Mouse (Mus musculus) MN1 (cell line): ENCODE data around the gene Pnma1.
"Not testable (repeated sequence)": the region's sequence is repeated elsewhere in the genome, so short reads cannot be mapped to it uniquely, and the experiment has no call there.

Source experiments
- DNase-seq: peaks from one replicate; pipeline ENCODE4 v3.0.0-alpha.2; 2016; ENCODE audit warnings: low spot score

The Pnma1 gene

DNA sequence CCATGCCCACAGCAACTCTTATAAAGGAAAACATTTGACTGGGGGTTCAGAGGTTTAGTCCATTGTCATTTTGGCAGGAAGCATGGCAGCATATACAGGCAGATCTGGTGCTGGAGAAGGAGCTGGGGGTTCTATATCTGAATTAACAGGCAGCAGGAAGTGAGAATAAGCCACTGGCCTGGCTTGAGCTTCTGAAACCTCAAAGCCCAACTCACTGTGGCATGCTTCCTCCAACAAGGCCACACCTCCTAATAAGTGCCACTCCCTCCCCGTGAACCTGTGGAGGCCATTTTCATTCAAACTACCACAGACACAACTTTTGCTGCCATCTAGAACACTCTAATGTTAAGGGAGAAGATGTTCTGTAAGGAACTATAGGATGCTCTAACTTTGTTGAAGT is 40.6 kb downstream of the Pnma1 start:
- no peak for DNase-seq

DNA sequence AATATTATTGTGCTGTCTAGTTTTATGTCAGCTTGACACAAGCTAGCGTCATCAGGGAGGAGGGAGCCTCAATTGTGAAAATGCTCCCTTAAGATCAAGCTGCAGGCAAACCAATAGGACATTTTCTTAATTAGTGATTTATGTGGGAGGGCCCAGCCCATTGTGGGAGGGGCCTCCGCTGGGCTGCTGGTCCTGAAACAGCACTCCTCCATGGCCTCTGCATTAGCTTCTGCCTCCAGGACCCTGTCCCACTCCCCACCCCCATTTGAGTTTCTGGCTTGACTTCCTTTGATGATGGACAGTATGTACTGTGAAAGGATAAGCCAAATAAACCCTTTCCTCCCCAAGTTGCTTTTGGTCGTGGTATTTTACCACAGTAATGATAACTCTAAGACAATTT is 41.3 kb downstream of the Pnma1 start:
- DNase-seq, result no peak

DNA sequence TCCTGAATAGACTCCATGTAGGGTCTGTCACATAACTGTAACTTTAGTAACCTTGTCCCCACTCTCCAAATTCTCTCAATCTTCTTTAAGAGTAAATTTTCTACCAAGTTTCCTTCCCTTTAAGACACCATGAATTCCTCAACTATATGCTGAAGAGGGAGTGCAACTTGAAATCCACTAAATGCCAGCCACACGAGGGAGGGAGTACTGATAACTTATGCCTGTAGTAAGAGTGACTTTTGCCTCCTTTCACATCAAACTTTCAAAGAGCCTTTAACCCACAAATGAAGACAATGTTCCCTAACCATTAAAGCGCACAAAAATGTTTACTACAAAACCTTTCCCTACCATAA is 46.8 kb downstream of the Pnma1 start:
- no peak for DNase-seq

DNA sequence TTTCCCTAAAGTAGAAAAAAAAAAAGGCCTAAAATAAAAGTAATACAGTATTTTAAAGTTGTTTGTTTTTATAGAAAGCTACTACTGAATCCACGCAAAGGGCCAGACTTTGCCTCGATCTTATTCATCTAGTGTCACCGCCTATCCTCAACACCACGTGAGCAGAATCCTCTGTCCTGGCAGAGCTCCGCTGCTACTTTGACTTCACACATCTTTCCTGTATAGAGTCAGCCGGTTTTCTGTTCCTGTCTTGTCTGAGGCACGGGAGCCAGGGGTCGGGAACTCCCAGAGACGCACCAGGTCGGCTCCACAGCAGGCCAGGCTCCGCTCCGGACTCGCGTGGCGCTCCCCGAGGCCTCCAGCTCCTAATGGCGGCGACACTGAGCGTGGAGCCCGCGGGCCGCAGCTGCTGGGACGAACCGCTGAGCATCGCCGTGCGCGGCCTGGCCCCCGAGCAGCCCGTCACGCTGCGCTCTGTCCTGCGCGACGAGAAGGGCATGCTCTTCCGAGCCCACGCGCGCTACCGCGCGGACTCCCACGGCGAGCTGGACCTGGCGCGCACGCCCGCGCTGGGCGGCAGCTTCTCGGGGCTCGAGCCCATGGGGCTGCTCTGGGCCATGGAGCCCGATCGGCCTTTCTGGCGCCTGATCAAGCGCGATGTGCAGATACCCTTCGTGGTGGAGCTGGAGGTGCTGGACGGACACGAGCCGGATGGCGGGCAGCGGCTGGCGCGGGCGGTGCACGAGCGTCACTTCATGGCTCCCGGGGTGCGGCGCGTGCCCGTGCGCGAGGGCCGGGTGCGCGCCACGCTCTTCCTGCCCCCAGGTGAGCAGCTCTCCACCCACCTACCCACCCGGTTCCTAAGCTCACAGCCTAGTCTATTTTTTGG is 47.4 kb downstream of the Pnma1 start, which contains the start of gene Acot6:
Gene Acot6 (plus strand): TSS at position 51 of the 889 bp plus-strand sequence.
- not testable (repeated sequence) for DNase-seq

DNA sequence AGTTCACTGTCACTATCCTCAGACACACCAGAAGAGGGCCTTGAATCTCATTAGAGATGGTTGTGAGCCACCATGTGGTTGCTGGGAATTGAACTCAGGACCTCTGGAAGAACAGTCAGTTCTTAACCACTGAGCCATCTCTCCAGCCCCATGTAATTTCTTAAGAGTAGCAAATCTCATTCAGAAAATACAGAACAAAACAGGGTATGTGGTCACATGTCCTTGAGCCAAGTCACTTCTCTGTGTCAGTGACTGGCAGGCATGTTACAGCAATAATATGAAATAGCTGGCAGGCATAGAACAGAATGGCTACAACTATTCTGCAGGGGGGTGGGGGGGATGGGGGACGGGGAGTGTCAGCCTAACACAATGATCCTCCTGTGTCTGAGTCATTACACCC is 48.2 kb downstream of the Pnma1 start:
- DNase-seq, result no peak

DNA sequence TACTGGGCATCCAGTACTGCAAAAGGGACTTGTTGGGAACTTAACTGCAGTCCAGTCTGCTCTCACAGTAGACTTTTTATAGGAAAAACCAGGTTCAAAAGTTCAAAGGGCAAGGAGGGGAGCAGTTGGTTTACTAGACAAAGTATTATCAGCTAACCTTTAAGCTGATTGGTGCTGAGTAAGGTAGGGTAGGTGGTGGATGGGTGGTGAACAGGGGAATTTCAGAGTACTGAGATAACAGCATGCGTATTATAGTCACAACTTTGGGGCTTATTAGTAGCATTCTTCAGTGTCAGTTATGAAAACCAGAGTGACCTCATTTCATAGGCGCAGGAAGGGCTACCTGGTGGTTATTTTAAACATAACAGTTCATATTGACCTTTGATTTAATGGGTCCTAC is 48.7 kb downstream of the Pnma1 start:
- no peak for DNase-seq
